Mouse (Mus musculus) hindbrain, embryonic 16.5 days (tissue): ENCODE results near the gene Cxcr4. TPM values are rescaled to one million over a fixed set of nuclear protein-coding genes. Genes with fewer than 3 reads are reported as not detected.

Experiments
- ATAC-seq: fragments of 200-750 bp; cut with Nextera tagmentation; 2 replicates; pipeline ENCODE4 v1.8.0; 2017; ENCODE audit warnings: moderate TSS enrichment, moderate library complexity
- H3K27ac ChIP-seq: fragments of 300-500 bp; sonication (generic); 2 replicates; pipeline ENCODE4 v1.5.1; 2014; ENCODE audit warnings: low read depth, mild to moderate bottlenecking, control low read depth, low read length, moderate library complexity
- H3K27me3 ChIP-seq: fragments of 300-500 bp; sonication (generic); replicated peaks from 2 replicates; pipeline ENCODE4 v1.6.1; 2014; ENCODE audit warnings: low read length; ENCODE audit not compliant: control insufficient read depth, insufficient read depth
- H3K36me3 ChIP-seq: fragments of 300-500 bp; sonication (generic); 2 replicates; pipeline ENCODE4 v1.6.1; 2014; ENCODE audit warnings: mild to moderate bottlenecking, low read length, moderate library complexity, mixed read lengths; ENCODE audit not compliant: control insufficient read depth, insufficient read depth
- H3K4me1 ChIP-seq: fragments of 300-500 bp; sonication (generic); 2 replicates; pipeline ENCODE4 v1.6.1; 2014; ENCODE audit warnings: low read depth, low read length; ENCODE audit not compliant: control insufficient read depth, insufficient read depth
- H3K4me2 ChIP-seq: fragments of 300-500 bp; sonication (generic); 2 replicates; pipeline ENCODE4 v1.6.1; 2014; ENCODE audit warnings: mild to moderate bottlenecking, low read length, control low read depth, moderate library complexity
- H3K4me3 ChIP-seq: fragments of 300-500 bp; sonication (generic); 2 replicates; pipeline ENCODE4 v1.5.1; 2014; ENCODE audit warnings: mild to moderate bottlenecking, low read length, control low read depth, moderate library complexity
- H3K9ac ChIP-seq: fragments of 300-500 bp; sonication (generic); 2 replicates; pipeline ENCODE4 v1.6.1; 2014; ENCODE audit warnings: low read depth, mild to moderate bottlenecking, control low read depth, low read length, moderate library complexity
- H3K9me3 ChIP-seq: fragments of 300-500 bp; sonication (generic); 2 replicates; pipeline ENCODE4 v1.6.1; 2014; ENCODE audit warnings: mild to moderate bottlenecking, low read length, moderate library complexity; ENCODE audit not compliant: control insufficient read depth
- WGBS: fragments of 180-500 bp; shearing (Covaris S2); extraction: QIAGEN DNeasy Blood & Tissue Kit; methylation state at CpG from one replicate; pipeline ENCODE4 v1.1.7; 2014; 5-methylcytosine and 5-hydroxymethylcytosine counted together
- polyA plus RNA-seq: library from polyadenylated mRNA; unstranded; fragments of >200 nt; fragmentation: Nextera tagmentation; extraction: Ambion mirVana; gene quantifications from 2 replicates; pipeline ENCODE4 v1.2.1, GENCODE M21; 2015

Gene Cxcr4
- polyA plus RNA-seq, 1 experiment from 2014 or later: 5.9 TPM

DNA sequence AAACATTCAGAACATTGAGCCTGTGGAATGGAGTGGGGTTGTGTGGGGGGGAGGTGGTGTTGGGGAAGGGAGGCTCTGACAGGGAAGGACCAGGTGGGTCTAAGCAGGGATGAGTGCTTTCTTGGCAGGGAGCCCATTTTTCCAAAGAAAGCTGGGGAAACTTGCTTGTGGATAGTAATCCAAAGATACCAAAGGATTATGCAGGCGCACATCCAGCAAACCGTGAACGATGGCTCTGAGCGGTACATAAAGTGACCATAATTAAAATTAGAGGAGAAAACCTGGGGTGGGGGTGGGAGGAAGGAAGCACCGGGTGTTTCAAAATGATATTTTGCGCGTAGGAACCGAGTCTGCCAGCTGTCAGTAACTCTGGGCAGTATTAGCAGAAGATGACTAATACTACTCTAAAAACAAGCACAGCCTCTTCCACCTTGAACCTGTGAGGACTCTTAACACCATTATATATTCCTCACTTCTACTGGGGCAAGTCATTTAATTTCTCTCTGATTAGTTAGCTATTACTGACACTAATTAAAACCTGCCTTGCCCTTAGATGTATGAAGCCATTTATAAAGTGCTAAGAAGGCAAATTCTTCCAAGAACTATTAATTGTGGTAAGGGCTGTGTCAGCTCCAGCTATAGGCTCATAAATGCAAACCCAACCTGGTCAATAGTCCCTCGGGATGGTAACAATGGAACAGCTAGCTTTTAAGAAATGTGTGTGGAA lies 30.9 kb upstream of the Cxcr4 start:
- Histone ChIP-seq H3K4me3 (no peak overlapping the region), H3K4me2 (no peak overlapping the region), H3K36me3 (no peaks in the 10 kb centered on the region), H3K9ac (no peak overlapping the region), H3K9me3 (no peaks in the 10 kb centered on the region), H3K4me1 (peaks cover 3% of the 10 kb centered on the region; the same call in 1 of the 2 replicates), H3K27me3 (no peaks in the 10 kb centered on the region), H3K27ac (no peak overlapping the region)
- 34% methylated on average over 9 of the region's 9 CpGs for WGBS
- ATAC-seq: peak; percentile 82

DNA sequence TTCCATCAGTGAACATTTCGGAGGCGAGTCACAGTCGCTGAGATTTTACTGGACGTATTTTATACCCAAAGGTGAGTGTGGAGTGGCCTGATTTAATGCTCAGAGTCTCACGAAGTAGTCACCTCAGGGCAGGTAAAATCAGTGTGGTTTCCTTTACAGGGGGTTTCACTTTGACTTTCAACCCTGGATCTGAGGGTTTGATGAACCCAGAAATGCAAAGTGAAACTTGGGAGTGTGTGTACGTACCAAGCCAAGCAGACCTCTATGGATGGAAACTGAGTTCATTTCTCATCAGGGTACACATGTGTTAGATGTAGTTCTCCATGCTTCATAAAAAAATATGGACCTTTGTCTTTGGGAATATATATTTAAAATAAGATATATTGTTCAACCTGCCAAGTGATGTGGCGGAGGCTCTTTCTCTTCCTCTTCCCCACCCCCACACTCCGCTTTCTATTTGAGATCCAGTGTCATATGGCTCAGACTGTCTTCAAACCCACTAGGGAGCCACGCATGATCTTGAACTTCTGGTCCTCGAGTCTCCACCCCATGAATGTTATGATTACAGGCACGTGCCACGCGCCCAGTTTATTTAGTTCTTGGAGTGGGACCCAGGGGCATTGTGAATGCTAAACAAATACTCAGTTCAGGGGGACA lies 25.7 kb upstream of the Cxcr4 start:
- Histone ChIP-seq H3K9me3 (no peaks in the 10 kb centered on the region), H3K4me1 (no peaks in the 10 kb centered on the region; the same call in 1 of the 2 replicates), H3K9ac (no peak overlapping the region), H3K27me3 (no peaks in the 10 kb centered on the region), H3K4me2 (no peak overlapping the region), H3K36me3 (no peaks in the 10 kb centered on the region), H3K4me3 (no peak overlapping the region), H3K27ac (no peak overlapping the region)
- ATAC-seq: no peak
- 91% methylated on average over 13 of the region's 13 CpGs for WGBS

GRCm38 (mm10) chr1:128616586-128616985 lies 24.5 kb upstream of the Cxcr4 start:
- Histone ChIP-seq H3K9me3 (no peaks in the 10 kb centered on the region), H3K36me3 (no peaks in the 10 kb centered on the region), H3K9ac (no peak overlapping the region), H3K4me1 (no peaks in the 10 kb centered on the region; the same call in 1 of the 2 replicates), H3K27me3 (no peaks in the 10 kb centered on the region), H3K4me3 (no peak overlapping the region), H3K4me2 (no peak overlapping the region), H3K27ac (no peak overlapping the region)
- 78% methylated on average over 2 of the region's 2 CpGs for WGBS
- ATAC-seq: no peak

GRCm38 (mm10) chr1:128615459-128615806 lies 23.3 kb upstream of the Cxcr4 start:
- H3K9me3 ChIP-seq: no peaks in the 10 kb centered on the region
- no peak overlapping the region for H3K27ac ChIP-seq
- 69% methylated on average over 2 of the region's 2 CpGs for WGBS
- H3K4me3 ChIP-seq: no peak overlapping the region
- H3K9ac ChIP-seq: no peak overlapping the region
- H3K27me3 ChIP-seq: no peaks in the 10 kb centered on the region
- ATAC-seq: no peak
- H3K4me2 ChIP-seq: no peak overlapping the region
- H3K36me3 ChIP-seq: no peaks in the 10 kb centered on the region
- H3K4me1 ChIP-seq: no peaks in the 10 kb centered on the region; the same call in 1 of the 2 replicates

DNA sequence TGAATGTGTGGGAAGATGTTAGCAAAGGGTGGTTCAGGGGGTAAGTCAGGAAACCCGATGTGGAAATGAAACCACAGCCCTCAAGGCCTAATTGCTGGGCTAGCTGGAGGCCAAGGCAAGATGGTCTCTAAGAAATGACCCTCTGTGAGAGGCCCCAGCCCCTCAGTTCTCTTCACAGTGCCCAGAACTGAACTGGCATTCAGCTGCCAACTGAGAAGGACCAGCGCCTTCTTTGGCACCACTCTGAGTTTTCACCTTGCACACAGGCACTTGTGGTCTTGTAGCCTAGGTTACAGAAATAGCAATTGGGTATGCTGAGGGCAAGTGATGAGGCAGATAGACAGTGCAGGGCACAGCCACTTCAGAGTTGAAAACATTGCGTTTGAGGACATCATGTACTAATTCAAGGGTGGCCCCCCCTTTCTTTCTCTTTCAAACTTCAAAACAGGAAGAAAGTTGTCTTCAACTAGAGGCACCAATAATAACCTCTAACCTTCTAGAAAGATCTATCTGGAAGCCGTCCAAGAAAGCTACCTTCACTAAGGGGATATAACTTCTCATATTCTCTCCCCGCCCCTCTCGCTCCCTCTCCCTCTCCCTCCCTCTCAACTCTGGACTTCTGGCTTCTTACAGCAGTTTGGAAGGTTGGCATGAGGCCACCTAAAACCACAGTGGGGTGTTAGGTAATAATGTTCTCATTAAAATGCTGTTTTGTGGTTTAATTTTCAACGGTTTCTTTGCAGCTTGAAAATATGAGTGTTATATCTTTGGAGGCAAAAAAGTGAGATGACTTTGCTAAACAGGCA lies 22.8 kb upstream of the Cxcr4 start:
- WGBS: 75% methylated on average over 7 of the region's 7 CpGs
- Histone ChIP-seq H3K4me2 (no peak overlapping the region), H3K4me1 (no peaks in the 10 kb centered on the region; the same call in 1 of the 2 replicates), H3K36me3 (no peaks in the 10 kb centered on the region), H3K27ac (no peak overlapping the region), H3K4me3 (no peak overlapping the region), H3K9me3 (no peaks in the 10 kb centered on the region), H3K27me3 (no peaks in the 10 kb centered on the region), H3K9ac (no peak overlapping the region)
- no peak for ATAC-seq

- Histone ChIP-seq H3K4me3 (no peak overlapping the region), H3K4me1 (no peaks in the 10 kb centered on the region)
- 71% methylated on average over 6 of the region's 6 CpGs for WGBS
These were observed 16.0 kb upstream of the Cxcr4 start for GRCm38 (mm10) chr1:128608119-128608518.

GRCm38 (mm10) chr1:128607423-128607822 lies 15.3 kb upstream of the Cxcr4 start:
- Histone ChIP-seq H3K4me3 (no peak overlapping the region), H3K4me2 (no peak overlapping the region), H3K36me3 (no peaks in the 10 kb centered on the region), H3K27me3 (no peaks in the 10 kb centered on the region), H3K9ac (no peak overlapping the region), H3K9me3 (no peaks in the 10 kb centered on the region), H3K4me1 (no peaks in the 10 kb centered on the region), H3K27ac (no peak overlapping the region)
- 64% methylated on average over 3 of the region's 3 CpGs for WGBS
- no peak for ATAC-seq

More at GRCm38 (mm10) chr1:128608119-128608518, 16.0 kb upstream of the Cxcr4 start:
- H3K36me3 ChIP-seq: no peaks in the 10 kb centered on the region
- ATAC-seq: no peak
- no peaks in the 10 kb centered on the region for H3K9me3 ChIP-seq
- H3K4me2 ChIP-seq: no peak overlapping the region
- H3K9ac ChIP-seq: no peak overlapping the region
- H3K27ac ChIP-seq: no peak overlapping the region
- no peaks in the 10 kb centered on the region for H3K27me3 ChIP-seq

DNA sequence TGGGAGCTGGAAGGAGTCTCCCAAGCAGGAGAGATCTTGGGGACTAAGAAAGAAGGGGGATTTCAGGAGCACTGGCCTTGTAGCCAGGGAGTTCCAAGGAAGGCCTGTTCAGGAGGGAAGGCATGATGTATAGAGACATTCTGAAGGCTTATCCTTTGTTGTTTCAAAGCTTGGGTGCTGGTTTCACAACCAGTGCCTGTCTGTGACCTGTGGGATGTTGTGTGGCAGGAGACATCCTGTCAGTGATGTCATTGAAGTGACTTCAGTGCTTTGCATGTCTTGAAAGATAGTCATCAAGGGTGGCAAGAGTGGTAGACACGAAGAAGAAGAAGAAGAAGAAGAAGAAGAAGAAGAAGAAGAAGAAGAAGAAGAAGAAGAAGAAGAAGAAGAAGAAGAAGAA lies 13.7 kb upstream of the Cxcr4 start:
- Histone ChIP-seq H3K27me3 (no peaks in the 10 kb centered on the region), H3K4me2 (no peak overlapping the region), H3K4me3 (no peak overlapping the region), H3K27ac (no peak overlapping the region), H3K9me3 (no peaks in the 10 kb centered on the region), H3K9ac (no peak overlapping the region), H3K4me1 (no peaks in the 10 kb centered on the region), H3K36me3 (no peaks in the 10 kb centered on the region)
- no peak for ATAC-seq
- 88% methylated on average over 1 of the region's 1 CpGs for WGBS
